Mouse (Mus musculus) myocyte (in vitro differentiated cells): ENCODE data around the gene Asna1.

Source experiments
- CEBPB ChIP-seq: IDR thresholded peaks from 2 replicates; pipeline ENCODE4 v1.6.1; 2011; ENCODE audit warnings: mild to moderate bottlenecking, moderate library complexity; ENCODE audit not compliant: poor library complexity, insufficient read depth, severe bottlenecking
- MAX ChIP-seq: IDR thresholded peaks from one replicate; pipeline ENCODE4 v1.6.1; 2011; ENCODE audit warnings: low read depth, mild to moderate bottlenecking, control low read depth
- MYOD1 ChIP-seq, 3 experiments: IDR thresholded peaks; one replicate each; pipeline ENCODE4 v1.6.1; 2011; ENCODE audit warnings: control low read depth in 2 of 3, low read depth in 2 of 3, mild to moderate bottlenecking in 2 of 3, moderate library complexity in 1 of 3; ENCODE audit not compliant: insufficient read length in 2 of 3, control insufficient read depth in 1 of 3
- POLR2A ChIP-seq: IDR thresholded peaks from one replicate; pipeline ENCODE4 v1.6.1; 2011; ENCODE audit warnings: low read depth, mild to moderate bottlenecking, control low read depth, moderate library complexity; ENCODE audit not compliant: insufficient read length
- TCF12 ChIP-seq: IDR thresholded peaks from one replicate; pipeline ENCODE4 v1.6.1; 2011; ENCODE audit warnings: mild to moderate bottlenecking, control low read depth; ENCODE audit not compliant: poor library complexity, insufficient read depth, severe bottlenecking

DNA sequence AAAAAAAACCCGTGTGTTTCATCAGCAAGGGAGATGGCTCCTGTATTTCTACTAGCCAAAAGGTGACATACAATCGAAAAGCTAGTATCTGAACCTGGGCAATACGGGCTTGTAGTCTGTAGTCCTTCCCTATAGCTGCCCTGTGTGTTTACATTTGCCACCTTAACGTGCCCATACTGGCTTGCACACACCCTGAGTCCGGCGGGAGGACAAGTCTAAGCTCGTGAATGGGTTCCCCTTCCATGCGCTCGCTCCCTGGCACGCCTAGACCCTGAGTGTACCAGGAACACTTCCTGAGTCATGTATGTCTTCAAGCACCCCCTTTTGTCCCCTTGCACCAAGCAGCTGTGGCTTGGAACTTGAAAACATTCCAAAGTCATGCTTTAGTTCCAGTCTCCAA lies 8.4 kb downstream of the Asna1 start:
- TF ChIP-seq TCF12 (no peak), MAX (no peak), POLR2A (no peak), MYOD1 (IDR thresholded peaks at IDR 0.05; ENCODE audit: control insufficient read depth in 1 of 3, insufficient read length in 2 of 3, low read depth in 2 of 3) (no peak), CEBPB (no peak)
